Mouse (Mus musculus): ENCODE data around the gene Parp16. TPM values are rescaled to one million over a fixed set of nuclear protein-coding genes. Genes with fewer than 3 reads are reported as not detected.
"Not testable (repeated sequence)": the region's sequence is repeated elsewhere in the genome, so short reads cannot be mapped to it uniquely, and the experiment has no call there.

Gene Parp16
- polyA plus RNA-seq, 1 experiment = 3.9 TPM

- no peak for DNase-seq (ENCODE audit: extremely low spot score in 1 of 2, low spot score in 1 of 2)
Observed at GRCm38 (mm10) chr9:65239731-65240130, 44.6 kb downstream of the Parp16 start.

DNA sequence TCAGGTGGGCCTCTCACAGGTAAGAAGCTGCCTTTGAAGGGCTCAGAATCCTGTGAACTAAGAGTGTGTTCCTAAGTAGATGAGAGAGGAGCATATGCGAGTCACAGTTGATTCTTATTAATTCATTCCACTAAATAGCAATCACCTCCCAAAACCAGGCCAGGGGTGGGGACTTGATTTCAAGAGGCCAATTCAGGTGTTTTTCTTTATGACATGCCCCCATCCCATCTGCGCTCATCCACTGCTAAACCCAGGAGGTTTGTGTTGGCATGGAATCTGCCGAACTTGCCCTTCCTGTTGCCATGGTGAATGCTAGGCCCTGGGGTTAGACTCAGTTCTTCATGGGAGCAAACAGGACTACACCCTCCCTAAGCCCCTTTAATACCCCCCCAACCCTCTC is 45.4 kb downstream of the Parp16 start:
- no peak for DNase-seq (ENCODE audit: extremely low spot score in 1 of 2, low spot score in 1 of 2)

DNA sequence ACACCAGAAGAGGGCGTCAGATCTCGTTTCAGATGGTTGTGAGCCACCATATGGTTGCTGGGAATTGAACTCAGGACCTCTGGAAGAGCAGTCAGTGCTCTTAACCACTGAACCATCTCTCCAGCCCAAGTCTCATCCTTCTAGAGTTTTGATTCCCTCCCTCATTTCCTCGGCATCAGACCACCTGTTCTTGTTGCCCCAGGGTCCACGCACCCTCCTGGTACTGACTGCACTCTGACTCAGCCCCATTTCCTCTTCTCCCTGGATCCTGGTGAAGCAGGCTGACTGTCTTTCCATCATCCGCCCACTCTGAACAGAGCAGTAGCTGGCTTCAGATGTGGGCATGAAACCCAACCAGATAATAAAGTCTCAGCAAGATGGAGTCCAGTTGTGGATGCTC is 46.8 kb downstream of the Parp16 start:
- DNase-seq (ENCODE audit: extremely low spot score in 1 of 2, low spot score in 1 of 2) = no peak

GRCm38 (mm10) chr9:65243249-65243648 is 48.1 kb downstream of the Parp16 start:
- no peak for DNase-seq (ENCODE audit: extremely low spot score in 1 of 2, low spot score in 1 of 2)

- peak in 1 of 2 experiments; percentile 21 for DNase-seq (ENCODE audit: extremely low spot score in 1 of 2, low spot score in 1 of 2)
Observed at GRCm38 (mm10) chr9:65244036-65244806, 49.1 kb downstream of the Parp16 start.

DNA sequence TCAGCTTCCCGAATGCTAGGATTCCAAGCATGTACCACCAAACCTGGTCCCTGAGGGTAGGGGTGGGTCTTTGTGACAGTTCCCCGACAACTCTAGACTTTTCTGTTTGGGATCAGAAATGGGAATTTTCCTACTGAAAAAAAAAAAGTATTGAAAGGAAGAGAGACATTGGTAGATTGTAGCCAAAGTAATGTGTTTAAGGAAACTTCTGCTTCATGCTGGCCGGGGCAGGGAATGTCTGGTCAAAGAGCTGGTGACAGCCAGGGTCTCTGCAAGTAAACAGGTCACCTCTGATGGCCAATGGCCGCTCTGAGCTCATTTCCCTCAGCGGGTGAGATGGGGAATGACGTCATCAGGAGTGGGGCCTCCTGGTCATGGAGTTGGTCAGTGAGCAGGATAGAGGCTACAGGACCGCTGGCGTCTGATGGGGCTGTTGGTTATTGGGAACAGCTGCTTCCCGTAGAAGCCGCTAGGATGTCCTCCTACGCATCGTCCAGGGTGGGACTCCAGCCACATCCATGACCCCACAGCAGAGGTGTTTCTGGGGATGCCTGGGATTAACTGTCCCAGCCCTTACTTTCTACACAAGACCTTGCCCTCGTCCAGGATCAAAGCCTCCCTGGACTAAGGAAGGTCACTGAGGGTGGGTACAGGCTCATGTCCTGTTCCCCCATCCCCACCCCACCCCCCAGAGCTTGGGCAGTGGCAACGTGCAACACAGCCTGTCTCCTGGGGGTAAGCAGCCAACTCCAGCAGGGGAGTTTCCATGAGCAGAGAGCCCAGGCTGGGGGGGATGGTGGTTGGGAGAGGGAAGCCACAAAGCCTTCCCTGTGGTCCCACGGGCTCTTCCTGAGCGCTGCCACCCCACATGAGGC is 52.6 kb downstream of the Parp16 start:
- DNase-seq (ENCODE audit: extremely low spot score in 1 of 2, low spot score in 1 of 2) = no peak

DNA sequence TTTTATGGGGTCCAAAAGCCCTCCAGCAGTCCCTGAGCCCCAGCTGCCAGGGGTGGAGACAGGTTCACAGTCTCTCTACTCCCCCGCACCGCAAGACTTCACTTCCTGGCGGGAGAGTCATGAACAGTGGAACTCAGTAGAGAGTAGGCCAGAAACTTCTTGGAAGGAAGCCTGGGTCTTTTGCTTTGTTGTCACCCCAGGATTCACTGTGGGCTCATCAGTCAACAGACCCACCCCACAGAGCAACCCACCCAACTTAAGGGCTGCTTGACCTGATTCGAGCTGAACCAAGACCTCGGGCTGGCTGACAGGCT is 53.2 kb downstream of the Parp16 start:
- DNase-seq (ENCODE audit: extremely low spot score in 1 of 2, low spot score in 1 of 2) = no peak

- DNase-seq (ENCODE audit: extremely low spot score in 1 of 2, low spot score in 1 of 2) = no peak
Observed at GRCm38 (mm10) chr9:65252026-65252425, 56.9 kb downstream of the Parp16 start.

DNA sequence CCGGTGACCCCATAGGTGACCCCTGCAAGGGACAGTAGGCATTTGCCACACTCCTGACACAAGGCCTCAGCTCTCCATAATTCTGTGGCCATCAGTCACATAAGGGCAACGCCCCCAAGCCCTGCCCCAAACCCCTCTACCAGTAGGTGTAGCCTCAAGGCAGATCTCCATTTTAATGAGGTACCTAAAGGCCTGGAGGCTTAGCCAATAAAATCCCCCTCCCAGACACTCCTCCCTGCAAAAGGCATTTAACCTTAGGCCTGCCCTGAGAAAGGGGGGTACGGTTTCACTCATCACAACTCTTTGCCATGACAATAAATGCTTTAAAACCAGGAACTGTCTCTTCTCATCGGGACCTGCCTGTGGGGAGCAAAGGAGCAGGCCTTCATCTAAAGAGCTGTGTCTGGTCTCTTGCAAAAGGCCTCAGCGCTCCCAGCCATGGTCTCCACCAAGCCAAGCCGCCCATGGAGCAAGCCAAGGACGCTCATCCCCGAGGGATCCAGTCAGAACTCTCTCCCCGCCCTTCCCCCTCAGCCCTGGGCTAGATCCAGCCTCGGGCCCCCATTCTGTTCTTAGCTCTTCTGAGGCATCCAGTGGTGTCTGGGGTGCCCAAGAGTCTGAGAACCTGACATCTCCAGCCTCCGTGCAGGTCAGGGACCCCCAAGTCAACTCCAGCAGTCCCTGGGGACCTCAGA is 60.9 kb downstream of the Parp16 start:
- DNase-seq (ENCODE audit: extremely low spot score in 1 of 2, low spot score in 1 of 2) = no peak

DNA sequence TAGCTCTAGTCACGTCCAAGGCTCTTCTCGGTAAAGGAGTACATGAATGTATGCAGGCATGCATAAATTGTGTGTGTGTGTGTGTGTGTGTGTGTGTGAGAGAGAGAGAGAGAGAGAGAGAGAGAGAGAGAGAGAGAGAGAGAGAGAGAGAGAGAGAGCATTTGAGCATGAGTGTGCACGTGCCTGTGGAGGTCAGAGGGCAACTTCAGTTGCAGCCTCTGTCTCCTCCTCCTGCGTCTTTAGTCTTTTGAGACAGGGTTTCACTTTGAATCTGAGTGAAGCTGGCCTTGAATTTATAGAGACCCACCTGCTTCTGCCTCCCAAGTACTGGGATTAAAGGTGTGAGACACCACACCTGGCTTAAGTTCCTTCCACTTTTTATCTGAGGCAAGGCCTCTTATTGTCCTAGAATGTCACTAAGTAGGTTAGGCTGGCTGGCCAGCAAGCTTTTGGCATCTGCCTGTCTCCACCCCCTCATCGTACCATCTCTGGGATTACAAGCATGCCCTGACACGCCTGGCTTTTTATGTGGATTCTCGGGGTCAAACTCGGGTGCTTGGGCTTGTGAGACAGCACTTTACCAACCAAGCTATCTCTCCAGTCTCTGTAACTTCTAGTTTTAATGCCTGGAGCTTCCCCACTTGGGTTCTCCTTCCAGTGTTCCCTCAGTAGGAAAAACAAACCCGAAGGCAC is 62.2 kb downstream of the Parp16 start:
- no peak for DNase-seq (ENCODE audit: extremely low spot score in 1 of 2, low spot score in 1 of 2)

DNA sequence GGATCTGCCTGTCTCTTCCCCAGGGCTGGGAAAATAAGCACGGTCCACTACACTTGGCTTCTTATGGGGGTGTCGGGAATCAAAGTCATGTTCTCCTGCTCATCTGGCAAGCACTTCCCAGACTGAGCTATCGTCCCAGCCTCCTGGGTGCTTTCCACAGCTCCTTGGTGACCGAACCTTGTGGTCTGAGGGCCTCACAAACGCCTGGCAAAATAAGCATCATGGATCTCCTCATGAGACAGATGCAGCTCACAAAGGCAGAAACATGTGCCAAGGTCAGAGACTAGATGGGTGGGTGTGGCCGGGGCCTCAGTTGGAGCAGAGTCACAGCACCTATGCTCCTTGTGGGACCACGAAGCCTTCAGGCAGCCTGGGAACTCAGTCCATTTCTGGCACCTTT is 64.2 kb downstream of the Parp16 start:
- DNase-seq (ENCODE audit: extremely low spot score in 1 of 2, low spot score in 1 of 2) = no peak

DNA sequence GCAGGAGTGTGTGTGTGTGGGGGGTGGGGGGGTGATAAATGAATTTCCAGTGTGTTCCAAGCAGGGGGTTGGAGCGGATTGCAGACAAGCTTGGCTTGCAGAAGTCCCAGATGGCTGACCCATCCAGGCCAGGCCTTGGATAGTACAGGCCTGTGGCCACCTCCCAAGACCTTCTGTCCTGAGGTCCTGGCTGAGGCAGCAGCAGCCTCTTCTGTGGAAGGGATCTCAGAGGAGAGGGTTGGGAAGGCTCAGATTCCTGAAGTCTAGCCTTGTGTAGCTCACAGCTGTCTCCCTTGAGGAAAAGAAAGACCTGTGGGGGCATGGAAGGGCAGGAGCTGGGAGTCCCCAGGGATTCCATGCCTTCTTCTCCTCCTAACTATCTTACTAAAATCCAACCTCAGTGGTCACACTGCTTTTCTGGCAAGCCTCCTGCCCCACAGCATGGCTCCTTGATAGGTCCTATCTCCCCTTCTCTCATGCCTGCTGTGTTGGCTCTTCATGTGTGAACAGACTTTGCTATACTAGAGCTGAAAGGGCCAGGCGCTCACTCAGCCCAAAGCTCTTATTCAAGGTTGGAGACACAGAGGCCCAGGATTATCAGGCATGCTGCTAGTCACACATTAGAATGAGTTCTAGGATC is 66.6 kb downstream of the Parp16 start:
- no peak for DNase-seq (ENCODE audit: extremely low spot score in 1 of 2, low spot score in 1 of 2)

DNA sequence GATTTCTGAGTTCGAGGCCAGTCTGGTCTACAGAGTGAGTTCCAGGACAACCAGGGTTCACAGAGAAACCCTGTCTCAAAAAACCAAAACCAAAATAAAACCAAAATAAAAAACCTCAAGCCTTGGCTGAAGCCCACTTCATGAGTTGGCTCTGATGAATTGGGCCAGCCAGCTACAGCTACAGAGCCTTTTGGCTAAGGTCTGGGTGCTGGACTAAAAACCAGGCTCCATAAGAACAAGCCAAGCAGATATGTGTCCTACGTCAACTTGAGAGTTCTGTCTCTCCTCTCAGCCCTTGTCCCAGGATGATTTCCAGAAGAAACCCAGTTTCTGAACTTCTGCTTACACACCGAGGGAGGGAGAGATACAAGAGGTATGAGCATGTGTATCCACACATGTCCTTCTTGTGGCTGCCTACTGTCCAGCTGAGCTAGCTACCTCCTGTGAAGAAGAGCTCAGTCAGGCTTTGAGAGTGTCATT is 67.5 kb downstream of the Parp16 start:
- no peak for DNase-seq (ENCODE audit: extremely low spot score in 1 of 2, low spot score in 1 of 2)

DNA sequence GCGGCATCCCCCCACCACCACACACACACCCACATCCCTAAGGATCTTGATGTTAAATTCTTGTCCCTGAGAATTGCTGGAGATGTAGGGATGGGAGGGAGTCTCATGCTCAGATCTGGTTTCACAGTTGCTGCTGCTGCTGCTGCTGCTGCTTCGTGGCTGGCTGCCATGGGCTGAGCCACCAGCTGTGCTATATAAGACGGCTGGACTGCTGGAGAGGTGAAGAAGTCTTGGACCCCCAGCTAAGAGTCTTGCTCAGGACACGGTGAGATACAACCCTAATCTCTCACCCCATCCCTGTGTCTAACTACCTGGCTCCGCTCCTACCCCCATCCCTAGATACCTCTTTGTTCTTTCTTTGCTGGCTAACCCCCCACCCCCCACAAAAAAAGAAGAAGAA is 69.8 kb downstream of the Parp16 start, which contains the start of gene Cilp:
Gene Cilp, plus strand, starts transcription at position 222 of the 400 bp plus-strand sequence.
- no peak for DNase-seq (ENCODE audit: extremely low spot score in 1 of 2, low spot score in 1 of 2)

GRCm38 (mm10) chr9:65267742-65268515 is 72.8 kb downstream of the Parp16 start:
- peak; percentile 30 to 66 for DNase-seq (ENCODE audit: extremely low spot score in 1 of 2, low spot score in 1 of 2)

- DNase-seq (ENCODE audit: extremely low spot score in 1 of 2, low spot score in 1 of 2) = no peak
Observed at GRCm38 (mm10) chr9:65273048-65273809, 78.1 kb downstream of the Parp16 start.

GRCm38 (mm10) chr9:65273873-65274272 is 78.7 kb downstream of the Parp16 start:
- DNase-seq (ENCODE audit: extremely low spot score in 1 of 2, low spot score in 1 of 2) = no peak

GRCm38 (mm10) chr9:65274851-65275250 is 79.7 kb downstream of the Parp16 start:
- DNase-seq (ENCODE audit: extremely low spot score in 1 of 2, low spot score in 1 of 2) = not testable (repeated sequence)
